Mouse (Mus musculus) c-Kit-positive CD71-negative TER-119-negative erythroid progenitor cells, embryonic 14.5 days (primary cell): ENCODE measurements at regions not wholly inside any gene's neighbourhood (a gene's known extent, or its start where the extent isn't known, plus 50 kb on each side); places are given as distances from the start of the nearest gene placed in this dataset.

Source experiments
- DNase-seq: peaks from one replicate; pipeline ENCODE4 v3.0.0-alpha.2; 2013; ENCODE audit warnings: low read depth

- DNase-seq: no peak
These were observed 449.2 kb upstream of the Cited2 start for GRCm38 (mm10) chr10:17273855-17274254.

- no peak for DNase-seq
These were observed 447.8 kb upstream of the Cited2 start for GRCm38 (mm10) chr10:17275214-17275613.

GRCm38 (mm10) chr10:17277911-17278310 lies 445.1 kb upstream of the Cited2 start:
- DNase-seq: no peak

- no peak for DNase-seq
These were observed 438.2 kb upstream of the Cited2 start for GRCm38 (mm10) chr10:17284858-17285257.

- no peak for DNase-seq
These were observed 435.9 kb upstream of the Cited2 start for GRCm38 (mm10) chr10:17287141-17287540.

GRCm38 (mm10) chr10:17288231-17288630 lies 434.8 kb upstream of the Cited2 start:
- no peak for DNase-seq

- DNase-seq: no peak
These were observed 430.7 kb upstream of the Cited2 start for GRCm38 (mm10) chr10:17292331-17292730.

GRCm38 (mm10) chr10:17294440-17294839 lies 428.6 kb upstream of the Cited2 start:
- DNase-seq: no peak

- no peak for DNase-seq
These were observed 427.9 kb upstream of the Cited2 start for GRCm38 (mm10) chr10:17295157-17295556.

- DNase-seq: no peak
These were observed 423.4 kb upstream of the Cited2 start for GRCm38 (mm10) chr10:17299600-17299999.

GRCm38 (mm10) chr10:17326724-17327123 lies 396.3 kb upstream of the Cited2 start:
- no peak for DNase-seq

- no peak for DNase-seq
These were observed 392.0 kb upstream of the Cited2 start for GRCm38 (mm10) chr10:17330904-17331606.

GRCm38 (mm10) chr10:17331607-17332008 lies 391.4 kb upstream of the Cited2 start:
- DNase-seq: no peak

- DNase-seq: no peak
These were observed 390.8 kb upstream of the Cited2 start for GRCm38 (mm10) chr10:17332025-17332767.

- no peak for DNase-seq
These were observed 390.0 kb upstream of the Cited2 start for GRCm38 (mm10) chr10:17332986-17333385.

GRCm38 (mm10) chr10:17333676-17334075 lies 389.3 kb upstream of the Cited2 start:
- no peak for DNase-seq

GRCm38 (mm10) chr10:17337217-17337616 lies 385.8 kb upstream of the Cited2 start:
- no peak for DNase-seq

- DNase-seq: no peak
These were observed 379.2 kb upstream of the Cited2 start for GRCm38 (mm10) chr10:17343829-17344228.

GRCm38 (mm10) chr10:17352202-17352994 lies 370.6 kb upstream of the Cited2 start:
- no peak for DNase-seq

- DNase-seq: no peak
These were observed 367.5 kb upstream of the Cited2 start for GRCm38 (mm10) chr10:17355476-17355875.

- DNase-seq: no peak
These were observed 367.0 kb upstream of the Cited2 start for GRCm38 (mm10) chr10:17356041-17356440.

- DNase-seq: no peak
These were observed 360.4 kb upstream of the Cited2 start for GRCm38 (mm10) chr10:17362643-17363042.
